19 mouse cellular contexts compared by ENCODE assay signal in genomic region chr11:73094231-73094995, GRCm38 (mm10). TPM values are rescaled to one million over a fixed set of nuclear protein-coding genes. Genes with fewer than 3 reads are reported as not detected.
DNase-seq lines count a peak whose midpoint lies in the region; ATAC-seq and TF ChIP-seq lines count a peak whose summit lies in the region.
"Had no signal": no experiment of that assay in that cellular context is flagged by ENCODE, and none has a peak within 500 bp of the region (broad histone marks: within the 10 kb centered on the region; RNA-seq: fewer than 3 reads in every experiment).

No protein-coding gene starts in this region.

- H3K4me1 ChIP-seq in liver, postnatal 0 days (ENCODE audit: insufficient read depth): no peaks in the 10 kb centered on the region
- H3K4me1 ChIP-seq in liver, embryonic 12.5 days: no peaks in the 10 kb centered on the region
- H3K4me1 ChIP-seq in hindbrain, embryonic 11.5 days (replicated peaks; ENCODE audit: control insufficient read depth, insufficient read depth, low read length): no peaks in the 10 kb centered on the region
- H3K4me1 ChIP-seq: forebrain, embryonic 10.5 days; limb, embryonic 15.5 days had no signal

- no peak overlapping the region for H3K27ac ChIP-seq in liver, postnatal 0 days (ENCODE audit: low read depth)
- H3K27ac ChIP-seq in liver, embryonic 12.5 days: no peak overlapping the region
- H3K27ac ChIP-seq in hindbrain, embryonic 11.5 days (ENCODE audit: low read depth, low read length): no peak overlapping the region
- H3K27ac ChIP-seq: forebrain, embryonic 10.5 days; hindbrain, postnatal 0 days; layer of hippocampus, adult 2 months; limb, embryonic 15.5 days had no signal

- no peak overlapping the region for H3K4me2 ChIP-seq in liver, postnatal 0 days (ENCODE audit: low read depth, low read length)
- no peak overlapping the region for H3K4me2 ChIP-seq in liver, embryonic 12.5 days
- H3K4me2 ChIP-seq in hindbrain, embryonic 11.5 days (replicated peaks; ENCODE audit: low read depth, low read length): no peak overlapping the region
- H3K4me2 ChIP-seq: limb, embryonic 15.5 days; midbrain, embryonic 11.5 days had no signal

- TF ChIP-seq EP300 in liver, postnatal 0 days (IDR thresholded peaks at IDR 0.05; ENCODE audit: low read depth): no peak

- no peaks in the 10 kb centered on the region for H3K9me3 ChIP-seq in liver, postnatal 0 days (ENCODE audit: low read length)
- H3K9me3 ChIP-seq in liver, embryonic 12.5 days (replicated peaks): no peaks in the 10 kb centered on the region
- H3K9me3 ChIP-seq in hindbrain, embryonic 11.5 days (ENCODE audit: control insufficient read depth, low read length): no peaks in the 10 kb centered on the region
- H3K9me3 ChIP-seq: forebrain, embryonic 10.5 days; limb, embryonic 15.5 days had no signal

- intact Hi-C loops in left cerebral cortex, postnatal 4 days (cut with DNase I): no loop called here

- no peaks in the 10 kb centered on the region for H3K27me3 ChIP-seq in liver, postnatal 0 days (ENCODE audit: insufficient read depth, low read length)
- no peaks in the 10 kb centered on the region for H3K27me3 ChIP-seq in liver, embryonic 12.5 days (replicated peaks)
- no peaks in the 10 kb centered on the region for H3K27me3 ChIP-seq in hindbrain, embryonic 11.5 days (ENCODE audit: control insufficient read depth, insufficient read depth, low read length)
- H3K27me3 ChIP-seq: limb, embryonic 15.5 days had no signal

- WGBS in liver, postnatal 0 days (ENCODE audit: insufficient replicate concordance): 61% methylated on average over 11 of the region's 11 CpGs
- WGBS in liver, embryonic 12.5 days (ENCODE audit: insufficient replicate concordance): 46% methylated on average over 11 of the region's 11 CpGs
- WGBS in hindbrain, embryonic 11.5 days: 80% methylated on average over 11 of the region's 11 CpGs

- H3K4me3 ChIP-seq in liver, postnatal 0 days (ENCODE audit: low read depth, low read length): no peak overlapping the region
- H3K4me3 ChIP-seq in liver, embryonic 12.5 days: no peak overlapping the region
- H3K4me3 ChIP-seq in hindbrain, embryonic 11.5 days (ENCODE audit: low read depth, low read length): no peak overlapping the region
- H3K4me3 ChIP-seq: forebrain, embryonic 10.5 days; layer of hippocampus, adult 2 months; limb, embryonic 15.5 days had no signal

- ATAC-seq in liver, postnatal 0 days: no peak
- ATAC-seq in liver, embryonic 12.5 days: no peak
- no peak for ATAC-seq in hindbrain, embryonic 11.5 days (ENCODE audit: low FRiP score)
- ATAC-seq: forebrain, postnatal 0 days; hindbrain, postnatal 0 days had no signal

- no peak for TF ChIP-seq CTCF in liver, postnatal 0 days (IDR thresholded peaks at IDR 0.05; ENCODE audit: low read depth)

- DNase-seq in liver, postnatal 0 days: peak; percentile 10
- peak; percentile 54 for DNase-seq in CD4-positive, CD25-positive, alpha-beta regulatory T cell, adult 2 months (ENCODE audit: low read depth, low spot score)
- DNase-seq in induced T-regulatory cell, adult 2 months (ENCODE audit: low read depth): peak; percentile 82
- peak; percentile 60 for DNase-seq in thymus, postnatal 0 days (ENCODE audit: low spot score)
- DNase-seq in cerebellum, adult 9-10 months: no peak
- DNase-seq in hindbrain, embryonic 11.5 days (ENCODE audit: low spot score): no peak
- no peak for DNase-seq in left cerebral cortex, postnatal 4 days
- DNase-seq: adrenal gland, postnatal 10 days; cerebellum, postnatal 25 days; forebrain, postnatal 0 days; heart, adult 18-20 months; kidney, adult 8-10 months; kidney, postnatal 14 days had no signal

- no peak overlapping the region for H3K9ac ChIP-seq in liver, postnatal 0 days (replicated peaks)
- no peak overlapping the region for H3K9ac ChIP-seq in liver, embryonic 12.5 days
- H3K9ac ChIP-seq in hindbrain, embryonic 11.5 days (ENCODE audit: low read depth, low read length): no peak overlapping the region
- H3K9ac ChIP-seq: forebrain, postnatal 0 days; limb, embryonic 15.5 days had no signal

- no peaks in the 10 kb centered on the region for H3K36me3 ChIP-seq in liver, postnatal 0 days (replicated peaks; ENCODE audit: insufficient read depth, low read length)
- H3K36me3 ChIP-seq in liver, embryonic 12.5 days: no peaks in the 10 kb centered on the region
- H3K36me3 ChIP-seq in hindbrain, embryonic 11.5 days (ENCODE audit: control insufficient read depth, insufficient read depth, low read length): no peaks in the 10 kb centered on the region
- H3K36me3 ChIP-seq: forebrain, embryonic 10.5 days; limb, embryonic 15.5 days had no signal

RNA-seq across cellular contexts. Expression of gene Itgae, which starts 4.0 kb away (rescaled TPM):
- polyA plus RNA-seq in liver, postnatal 0 days (2015; fragmentation: Nextera tagmentation; extraction: Ambion mirVana): 0.24 and 0.33 TPM in 2 replicates
- polyA plus RNA-seq in liver, embryonic 12.5 days (2016; fragmentation: Nextera tagmentation; extraction: Ambion mirVana): 0.14 and 0.19 TPM in 2 replicates
- polyA plus RNA-seq in thymus, postnatal 0 days (2015; fragmentation: Nextera tagmentation; extraction: Ambion mirVana): 8.0 and 10.5 TPM in 2 replicates
- polyA plus RNA-seq in hindbrain, embryonic 11.5 days (2014; fragmentation: Nextera tagmentation; extraction: Ambion mirVana): 0.15 and 0.20 TPM in 2 replicates
- not detected for total RNA-seq in left cerebral cortex, postnatal 4 days (2021)

RNA-seq across cellular contexts. Expression of gene Haspin, which starts 43.7 kb away (rescaled TPM):
- 4.6 and 5.3 TPM in 2 replicates for polyA plus RNA-seq in liver, postnatal 0 days (2015; fragmentation: Nextera tagmentation; extraction: Ambion mirVana)
- 18.4 and 18.5 TPM in 2 replicates for polyA plus RNA-seq in liver, embryonic 12.5 days (2016; fragmentation: Nextera tagmentation; extraction: Ambion mirVana)
- 19.7 and 22.0 TPM in 2 replicates for polyA plus RNA-seq in thymus, postnatal 0 days (2015; fragmentation: Nextera tagmentation; extraction: Ambion mirVana)
- 13.9 and 14.2 TPM in 2 replicates for polyA plus RNA-seq in hindbrain, embryonic 11.5 days (2014; fragmentation: Nextera tagmentation; extraction: Ambion mirVana)
- 1 to 10 TPM; 1.6 TPM for total RNA-seq in left cerebral cortex, postnatal 4 days (2021)

RNA-seq across cellular contexts. Expression of gene Ncbp3, which starts 46.8 kb away (rescaled TPM):
- 2.7 TPM in 2 replicates for polyA plus RNA-seq in liver, postnatal 0 days (2015; fragmentation: Nextera tagmentation; extraction: Ambion mirVana)
- polyA plus RNA-seq in liver, embryonic 12.5 days (2016; fragmentation: Nextera tagmentation; extraction: Ambion mirVana): 7.5 and 7.9 TPM in 2 replicates
- 9.0 and 13.3 TPM in 2 replicates for polyA plus RNA-seq in thymus, postnatal 0 days (2015; fragmentation: Nextera tagmentation; extraction: Ambion mirVana)
- polyA plus RNA-seq in hindbrain, embryonic 11.5 days (2014; fragmentation: Nextera tagmentation; extraction: Ambion mirVana): 12.0 and 12.5 TPM in 2 replicates
- total RNA-seq in left cerebral cortex, postnatal 4 days (2021): 10 to 100 TPM; 10.4 to 10.7 TPM

Comparison
In these comparisons a context has a peak if more than half of its experiments do, and no peak if none do; other contexts are left out.
1. DNase-seq: peak in liver, postnatal 0 days (single experiment), CD4-positive, CD25-positive, alpha-beta regulatory T cell, adult 2 months (single experiment), induced T-regulatory cell, adult 2 months (single experiment) and thymus, postnatal 0 days (single experiment); none in cerebellum, adult 9-10 months (single experiment), hindbrain, embryonic 11.5 days (single experiment) and left cerebral cortex, postnatal 4 days (single experiment).